Mouse (Mus musculus) brain, embryonic 18.5 days (tissue): ENCODE data around the gene Arid3b.
"Not testable (repeated sequence)": the region's sequence is repeated elsewhere in the genome, so short reads cannot be mapped to it uniquely, and the experiment has no call there.

Experiments
- DNase-seq: peaks from one replicate; pipeline ENCODE4 v3.0.0-alpha.2; 2012; ENCODE audit warnings: low read depth, low spot score

Gene Arid3b

GRCm38 (mm10) chr9:57836581-57837170, at the start of gene Arid3b:
Gene Arid3b, minus strand, starts transcription at chr9:57836793.
- peak; percentile 93 for DNase-seq

GRCm38 (mm10) chr9:57883413-57883812, 46.8 kb upstream of the Arid3b start:
- DNase-seq = no peak

GRCm38 (mm10) chr9:57881781-57882180, 45.2 kb upstream of the Arid3b start:
- not testable (repeated sequence) for DNase-seq

- no peak for DNase-seq
Measured at GRCm38 (mm10) chr9:57880278-57880677, 43.7 kb upstream of the Arid3b start.

GRCm38 (mm10) chr9:57879213-57879612, 42.6 kb upstream of the Arid3b start:
- no peak for DNase-seq

- no peak for DNase-seq
Measured at GRCm38 (mm10) chr9:57874994-57875393, 38.4 kb upstream of the Arid3b start.

GRCm38 (mm10) chr9:57874134-57874533, 37.5 kb upstream of the Arid3b start:
- DNase-seq = no peak

- DNase-seq = no peak
Measured at GRCm38 (mm10) chr9:57870273-57870816, 33.8 kb upstream of the Arid3b start.

GRCm38 (mm10) chr9:57868767-57869166, 32.2 kb upstream of the Arid3b start:
- DNase-seq = no peak

- no peak for DNase-seq
Measured at GRCm38 (mm10) chr9:57867880-57868279, 31.3 kb upstream of the Arid3b start.

- DNase-seq = no peak
Measured at GRCm38 (mm10) chr9:57867236-57867635, 30.6 kb upstream of the Arid3b start.

GRCm38 (mm10) chr9:57866530-57866929, 29.9 kb upstream of the Arid3b start:
- no peak for DNase-seq

- no peak for DNase-seq
Measured at GRCm38 (mm10) chr9:57864336-57864735, 27.7 kb upstream of the Arid3b start.

GRCm38 (mm10) chr9:57861951-57862471, 25.4 kb upstream of the Arid3b start:
- DNase-seq = peak; percentile 79

GRCm38 (mm10) chr9:57856456-57856855, 19.9 kb upstream of the Arid3b start:
- no peak for DNase-seq

GRCm38 (mm10) chr9:57854280-57854679, 17.7 kb upstream of the Arid3b start:
- no peak for DNase-seq

- no peak for DNase-seq
Measured at GRCm38 (mm10) chr9:57839032-57839431, 2.4 kb upstream of the Arid3b start.

- DNase-seq = no peak
Measured at GRCm38 (mm10) chr9:57835841-57836514, 615 bp downstream of the Arid3b start.

GRCm38 (mm10) chr9:57834629-57835417, 1.8 kb downstream of the Arid3b start:
- DNase-seq = no peak

- DNase-seq = no peak
Measured at GRCm38 (mm10) chr9:57833762-57834471, 2.7 kb downstream of the Arid3b start.
